Mouse (Mus musculus) left cerebral cortex, postnatal 10 days (tissue): ENCODE measurements around the gene Fahd1. TPM values are rescaled to one million over a fixed set of nuclear protein-coding genes. Genes with fewer than 3 reads are reported as not detected.

Experiments used
- DNase-seq, 2 experiments: peaks; one replicate each; pipeline ENCODE4 v3.0.0; 2021 to 2022; ENCODE audit warnings: low spot score in 2 of 2, mixed read lengths in 1 of 2; ENCODE audit errors: extremely low spot score in 1 of 2
- intact Hi-C: fragments of 180-260 bp; cut with DNase I; formaldehyde crosslinking; loops from one replicate; pipeline ENCODE4 v1.15.1; 2025
- total RNA-seq, 2 experiments: library from RNA; stranded (reverse); gene quantifications; 2 replicates each; pipeline ENCODE4 v1.2.3; 2021

The Fahd1 gene
- total RNA-seq, 2 experiments from 2014 or later, result 14.8 to 16.5 TPM

GRCm38 (mm10) chr17:24886134-24886931 is 36.2 kb upstream of the Fahd1 start, which contains the start of the genes Nubp2 and Spsb3:
TSS of gene Nubp2 (minus strand) at chr17:24886349.
TSS of gene Spsb3 (plus strand) at chr17:24886643.
- DNase-seq, result peak; percentile 99 to 100
- intact Hi-C loops, result no loop called here

GRCm38 (mm10) chr17:24885356-24886133 is 35.4 kb upstream of the Fahd1 start:
- intact Hi-C loops, result no loop called here
- peak in 1 of 2 experiments; percentile 55 for DNase-seq

GRCm38 (mm10) chr17:24884391-24884790 is 34.2 kb upstream of the Fahd1 start:
- intact Hi-C loops, result loop anchor here (5.0 kb wide), 1 partner anchor 147 kb away; the partner anchor contains the start of gene Msrb1

GRCm38 (mm10) chr17:24881738-24882440 is 31.7 kb upstream of the Fahd1 start:
- intact Hi-C loops, result loop anchor here (5.0 kb wide), 1 partner anchor 145 kb away; the partner anchor contains the start of gene Msrb1
- DNase-seq, result no peak

More at GRCm38 (mm10) chr17:24884391-24884790, 34.2 kb upstream of the Fahd1 start:
- DNase-seq, result no peak

GRCm38 (mm10) chr17:24878531-24878930 is 28.4 kb upstream of the Fahd1 start:
- DNase-seq, result no peak
- intact Hi-C loops, result no loop called here

- intact Hi-C loops, result no loop called here
- no peak for DNase-seq
These were observed 27.9 kb upstream of the Fahd1 start for GRCm38 (mm10) chr17:24878117-24878397.

- DNase-seq, result no peak
- intact Hi-C loops, result no loop called here
These were observed 27.4 kb upstream of the Fahd1 start for GRCm38 (mm10) chr17:24877336-24878116.

GRCm38 (mm10) chr17:24874989-24875388 is 24.8 kb upstream of the Fahd1 start:
- intact Hi-C loops, result no loop called here
- DNase-seq, result no peak

- DNase-seq, result no peak
- intact Hi-C loops, result no loop called here
These were observed 24.2 kb upstream of the Fahd1 start for GRCm38 (mm10) chr17:24874405-24874745.

GRCm38 (mm10) chr17:24873695-24874404 is 23.7 kb upstream of the Fahd1 start:
- no peak for DNase-seq
- intact Hi-C loops, result no loop called here

- DNase-seq, result no peak
- intact Hi-C loops, result no loop called here
These were observed 17.8 kb upstream of the Fahd1 start for GRCm38 (mm10) chr17:24867914-24868313.

GRCm38 (mm10) chr17:24865776-24866175 is 15.6 kb upstream of the Fahd1 start, which contains the start of gene Igfals:
TSS of gene Igfals (plus strand) at chr17:24865997.
- DNase-seq, result no peak
- intact Hi-C loops, result no loop called here

- intact Hi-C loops, result no loop called here
- no peak for DNase-seq
These were observed 11.6 kb upstream of the Fahd1 start for GRCm38 (mm10) chr17:24861785-24862184.

- DNase-seq, result no peak
- intact Hi-C loops, result no loop called here
These were observed 9.9 kb upstream of the Fahd1 start for GRCm38 (mm10) chr17:24860076-24860475.

GRCm38 (mm10) chr17:24858967-24859366 is 8.8 kb upstream of the Fahd1 start:
- no peak for DNase-seq

GRCm38 (mm10) chr17:24857831-24858470 is 7.8 kb upstream of the Fahd1 start:
- intact Hi-C loops, result no loop called here
- no peak for DNase-seq

More at GRCm38 (mm10) chr17:24858967-24859366, 8.8 kb upstream of the Fahd1 start:
- intact Hi-C loops, result no loop called here

GRCm38 (mm10) chr17:24856589-24856988 is 6.4 kb upstream of the Fahd1 start:
- intact Hi-C loops, result no loop called here
- DNase-seq, result no peak
